Mouse (Mus musculus) ES-E14 (cell line): ENCODE data around the gene Gm12830.

Experiments used
- CHD2 ChIP-seq: IDR thresholded peaks from 2 replicates; pipeline ENCODE4 v1.6.1; 2014; ENCODE audit warnings: mild to moderate bottlenecking, low read depth, low read length, inconsistent platforms
- HCFC1 ChIP-seq: IDR thresholded peaks from 2 replicates; pipeline ENCODE4 v1.6.1; 2012; ENCODE audit warnings: low read length, inconsistent platforms, borderline replicate concordance; ENCODE audit not compliant: insufficient read depth

DNA sequence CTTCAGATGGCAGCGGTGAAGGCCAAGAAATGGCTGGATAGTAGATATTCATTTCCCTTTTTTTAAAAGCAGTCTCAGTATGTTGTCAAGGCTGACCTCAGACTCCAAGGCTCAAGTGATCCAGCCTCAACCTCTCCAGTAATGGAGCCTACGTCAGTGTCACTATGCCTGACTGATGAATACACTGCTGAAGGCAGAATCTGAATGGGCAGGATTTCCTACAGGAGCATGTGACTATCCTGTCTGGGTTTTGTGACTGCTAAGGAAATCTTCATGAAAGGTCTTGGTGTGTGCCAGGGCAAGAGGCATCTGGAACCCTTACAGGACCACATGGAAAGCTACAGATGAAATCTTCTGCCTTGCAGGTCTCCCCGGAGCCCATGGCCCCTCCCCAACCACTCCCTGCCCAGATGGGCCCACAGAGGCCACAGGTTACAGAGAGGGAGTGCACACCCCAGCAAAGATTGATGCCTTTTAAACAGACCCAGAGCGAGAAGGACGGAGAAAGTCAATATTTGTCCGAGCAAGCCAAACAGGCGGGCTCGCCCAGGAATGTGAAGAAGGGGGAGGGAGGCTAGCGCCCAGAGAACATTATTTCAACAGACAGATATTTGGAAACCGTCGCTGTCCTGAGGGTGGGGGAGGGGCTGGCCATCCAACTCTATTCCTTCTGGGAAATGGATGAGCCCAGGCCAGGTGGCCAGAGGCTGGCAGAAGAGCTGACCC is 48.4 kb downstream of the Gm12830 start:
- TF ChIP-seq HCFC1, result no peak
- TF ChIP-seq CHD2, result no peak
